Mouse (Mus musculus) neutrophil, adult 59 days (primary cell): ENCODE data around the gene Atp5s. TPM values are rescaled to one million over a fixed set of nuclear protein-coding genes. Genes with fewer than 3 reads are reported as not detected.

Experiments
- total RNA-seq, 2 experiments: library from RNA; stranded (reverse); gene quantifications; 1 replicate in 1 of 2; 2 replicates in 1 of 2; pipeline ENCODE4 v1.2.4; 2023

Gene Atp5s
- 1 to 10 TPM; 3.2 to 3.3 TPM for total RNA-seq

GRCm38 (mm10) chr12:69724711-69725460 is at the start of gene Atp5s, which contains the start of gene L2hgdh:
Gene Atp5s, plus strand, starts transcription at chr12:69724950.
Gene L2hgdh, minus strand, starts transcription at chr12:69724873.

GRCm38 (mm10) chr12:69681566-69682061 is 43.1 kb upstream of the Atp5s start, which contains the start of gene Sos2:
Gene Sos2, minus strand, starts transcription at chr12:69681852.

GRCm38 (mm10) chr12:69790530-69791505 is 66.1 kb downstream of the Atp5s start, which contains the start of gene Cdkl1:
Gene Cdkl1, minus strand, starts transcription at chr12:69791267.

Other genes starting within 250 kb of the Atp5s start
- gene Vcpkmt, start 141.9 kb upstream of the Atp5s start, total RNA-seq, result 1 to 10 TPM; 3.4 to 4.0 TPM
- 10 to 100 TPM; 71.4 to 79.7 TPM for gene Sos2, start 43.1 kb upstream of the Atp5s start, total RNA-seq
- 1 to 10 TPM; 2.8 to 3.1 TPM for gene L2hgdh, start 77 bp upstream of the Atp5s start, total RNA-seq
- gene Cdkl1, start 66.3 kb downstream of the Atp5s start, total RNA-seq, result not detected
- 1 to 10 TPM; 1.0 to 1.5 TPM for gene Atl1, start 167.7 kb downstream of the Atp5s start, total RNA-seq
- 10 to 100 TPM; 10.6 to 13.7 TPM for gene Map4k5, start 168.2 kb downstream of the Atp5s start, total RNA-seq